Mouse (Mus musculus): Measurements from ENCODE around the gene Slc25a3.

DNA sequence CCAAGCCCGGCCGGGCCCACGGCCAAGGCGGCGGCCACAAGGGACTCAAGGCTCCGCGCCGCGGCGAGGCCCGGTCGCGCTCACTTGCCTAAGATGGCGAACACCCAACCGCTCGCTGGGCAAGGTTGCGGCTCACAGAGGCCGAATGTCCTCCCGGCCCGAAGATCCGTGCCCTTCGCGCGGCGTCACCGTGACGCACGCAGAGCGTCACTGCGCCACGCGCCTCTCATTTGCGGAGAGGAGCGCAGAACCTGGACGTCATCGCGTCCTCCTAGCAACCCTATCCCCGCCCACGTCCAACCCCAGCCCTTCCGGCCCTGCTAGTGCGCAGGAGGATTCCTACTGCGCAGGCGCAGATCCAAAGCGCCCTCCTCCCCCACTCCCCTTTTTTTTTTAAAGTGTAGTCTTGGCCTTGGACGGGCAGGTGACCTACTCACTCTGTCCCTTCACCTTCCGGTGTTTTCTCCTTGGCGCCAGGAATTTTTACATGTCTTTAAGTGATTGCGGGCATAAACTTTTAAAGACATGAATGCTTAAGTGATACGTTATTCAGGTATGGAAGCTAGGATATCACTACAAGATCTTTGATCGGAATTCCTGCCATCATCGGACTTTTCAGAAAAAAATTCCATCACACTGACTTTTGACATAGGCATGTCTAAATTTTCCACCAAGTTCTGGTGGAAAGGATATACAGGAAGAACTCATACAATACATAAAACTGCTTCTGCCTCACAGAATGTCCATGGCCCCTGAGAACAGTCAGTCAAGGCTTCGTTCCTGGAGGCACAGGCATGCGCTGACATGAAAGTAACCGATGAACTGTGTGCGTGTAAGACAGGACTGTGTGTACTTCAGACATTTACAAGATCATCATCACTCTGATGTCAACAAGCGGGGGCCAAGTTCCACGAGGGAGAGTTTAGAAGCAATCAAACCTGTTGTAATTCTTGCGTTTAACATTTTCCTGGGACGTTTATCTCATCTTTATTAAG, at the start of gene Slc25a3:
- TF ChIP-seq ZNF384 (IDR thresholded peaks at IDR 0.05; ENCODE audit: low read depth, low read length) (peak; percentile 98), TCF12 (IDR thresholded peaks at IDR 0.05; ENCODE audit: low read depth, low read length) (peak; percentile 81), CTCF (IDR thresholded peaks at IDR 0.05 in 2 of 3, conservative IDR thresholded peaks at IDR 0.05 in 1 of 3; ENCODE audit: control insufficient read depth in 1 of 3, insufficient read depth in 1 of 3, low read depth in 2 of 3, low read length in 3 of 3, poor library complexity in 1 of 3, severe bottlenecking in 1 of 3) (0 out of 6 replicates have a peak, but pooled peaks of 1 of the 3 experiments have one; percentile 0), POLR2A (IDR thresholded peaks at IDR 0.05; ENCODE audit: control insufficient read depth in 1 of 2, insufficient read depth in 1 of 2, low read depth in 1 of 2, low read length in 2 of 2, poor library complexity in 1 of 2) (peak; percentile 98), GABPA (IDR thresholded peaks at IDR 0.05; ENCODE audit: low read depth, low read length) (peak; percentile 58; the same call in 1 of the 2 replicates), EP300 (IDR thresholded peaks at IDR 0.05; ENCODE audit: low read depth in 1 of 2, low read length in 2 of 2) (peak in 1 of 2 experiments; percentile 34; a peak in 1 of 4 replicates), MAX (IDR thresholded peaks at IDR 0.05; ENCODE audit: low read length) (peak; percentile 71)

All from MEL (cell line).